Mouse (Mus musculus) E14TG2a.4 (cell line): ENCODE measurements around the gene Pnmt.

ENCODE experiments used
- CTCF ChIP-seq: conservative IDR thresholded peaks from 2 replicates; pipeline ENCODE4 v1.5.1; 2014; ENCODE audit warnings: low read length
- NANOG ChIP-seq: IDR thresholded peaks from 2 replicates; pipeline ENCODE4 v1.6.1; 2014; ENCODE audit warnings: borderline replicate concordance, low read length, mixed read lengths
- POU5F1 ChIP-seq: IDR thresholded peaks from 2 replicates; pipeline ENCODE4 v1.6.1; 2014; ENCODE audit warnings: low read length, borderline replicate concordance

DNA sequence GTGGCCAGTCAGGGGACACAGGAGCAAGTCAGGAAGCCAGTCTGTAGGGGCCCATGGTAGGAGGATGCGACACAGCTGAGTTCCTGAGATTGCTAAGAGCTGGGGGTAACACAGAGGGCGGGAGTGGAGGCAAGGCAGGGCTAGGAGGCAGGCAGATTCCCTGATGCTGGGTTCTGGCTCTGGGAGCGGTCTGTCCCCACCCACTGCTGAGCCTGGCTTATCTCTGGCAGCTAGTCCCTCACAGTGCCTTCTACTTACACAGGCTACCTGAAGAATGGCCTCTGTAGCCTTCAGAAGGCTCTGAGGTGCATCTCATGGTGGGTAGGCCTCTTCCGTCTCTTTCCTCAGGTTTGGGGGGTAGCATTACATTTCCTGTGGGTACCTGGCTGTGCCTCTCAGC, 6.4 kb downstream of the Pnmt start:
- no peak for TF ChIP-seq CTCF
- no peak for TF ChIP-seq POU5F1
- no peak for TF ChIP-seq NANOG
